Mouse (Mus musculus): Measurements from ENCODE around the gene Cep162. TPM values are rescaled to one million over a fixed set of nuclear protein-coding genes. Genes with fewer than 3 reads are reported as not detected.

Gene Cep162
- polyA plus RNA-seq, 1 experiment, result 0.64 TPM

- H3K4me3 ChIP-seq (replicated peaks), result no peak overlapping the region
- peaks cover 18% of the 10 kb centered on the region for H3K4me1 ChIP-seq
- no peaks in the 10 kb centered on the region for H3K27me3 ChIP-seq (replicated peaks)
- H3K9me3 ChIP-seq, result no peaks in the 10 kb centered on the region
- H3K36me3 ChIP-seq (replicated peaks; ENCODE audit: low read length), result peaks cover 78% of the 10 kb centered on the region
- TF ChIP-seq FLI1 (IDR thresholded peaks at IDR 0.05; ENCODE audit: low read length) (no peak), GATA1 (IDR thresholded peaks at IDR 0.05; ENCODE audit: borderline replicate concordance, low read length) (no peak)
Measured at GRCm38 (mm10) chr9:87200919-87201318, 54.4 kb downstream of the Cep162 start.

- H3K36me3 ChIP-seq (replicated peaks; ENCODE audit: low read length), result peaks cover 79% of the 10 kb centered on the region
- H3K4me3 ChIP-seq (replicated peaks), result no peak overlapping the region
- H3K9me3 ChIP-seq, result no peaks in the 10 kb centered on the region
- no peaks in the 10 kb centered on the region for H3K27me3 ChIP-seq (replicated peaks)
- H3K4me1 ChIP-seq, result peaks cover 18% of the 10 kb centered on the region
- TF ChIP-seq GATA1 (IDR thresholded peaks at IDR 0.05; ENCODE audit: borderline replicate concordance, low read length) (no peak), FLI1 (IDR thresholded peaks at IDR 0.05; ENCODE audit: low read length) (no peak)
Measured at GRCm38 (mm10) chr9:87200426-87200825, 54.9 kb downstream of the Cep162 start.

GRCm38 (mm10) chr9:87198036-87198435 lies 57.3 kb downstream of the Cep162 start:
- peaks cover 15% of the 10 kb centered on the region for H3K4me1 ChIP-seq
- H3K9me3 ChIP-seq, result peaks cover 4% of the 10 kb centered on the region

GRCm38 (mm10) chr9:87197277-87197676 lies 58.1 kb downstream of the Cep162 start:
- no peak for TF ChIP-seq FLI1 (IDR thresholded peaks at IDR 0.05; ENCODE audit: low read length)
- no peak for TF ChIP-seq GATA1 (IDR thresholded peaks at IDR 0.05; ENCODE audit: borderline replicate concordance, low read length)
- Histone ChIP-seq H3K27me3 (replicated peaks) (no peaks in the 10 kb centered on the region), H3K9me3 (peaks cover 12% of the 10 kb centered on the region), H3K4me3 (replicated peaks) (no peak overlapping the region), H3K4me1 (peaks cover 13% of the 10 kb centered on the region; the same call in 1 of the 2 replicates), H3K36me3 (replicated peaks; ENCODE audit: low read length) (peaks cover 84% of the 10 kb centered on the region)

More at GRCm38 (mm10) chr9:87198036-87198435, 57.3 kb downstream of the Cep162 start:
- no peak overlapping the region for H3K4me3 ChIP-seq (replicated peaks)
- TF ChIP-seq FLI1 (IDR thresholded peaks at IDR 0.05; ENCODE audit: low read length) (no peak), GATA1 (IDR thresholded peaks at IDR 0.05; ENCODE audit: borderline replicate concordance, low read length) (no peak)
- peaks cover 84% of the 10 kb centered on the region for H3K36me3 ChIP-seq (replicated peaks; ENCODE audit: low read length)
- no peaks in the 10 kb centered on the region for H3K27me3 ChIP-seq (replicated peaks)

- no peak overlapping the region for H3K4me3 ChIP-seq (replicated peaks)
- H3K27me3 ChIP-seq (replicated peaks), result no peaks in the 10 kb centered on the region
- peaks cover 8% of the 10 kb centered on the region; the same call in 1 of the 2 replicates for H3K4me1 ChIP-seq
- no peak for TF ChIP-seq GATA1 (IDR thresholded peaks at IDR 0.05; ENCODE audit: borderline replicate concordance, low read length)
- no peak for TF ChIP-seq FLI1 (IDR thresholded peaks at IDR 0.05; ENCODE audit: low read length)
- H3K36me3 ChIP-seq (replicated peaks; ENCODE audit: low read length), result peaks cover 83% of the 10 kb centered on the region
- peaks cover 33% of the 10 kb centered on the region for H3K9me3 ChIP-seq
Measured at GRCm38 (mm10) chr9:87193721-87194120, 61.6 kb downstream of the Cep162 start.

GRCm38 (mm10) chr9:87187336-87187735 lies 68.0 kb downstream of the Cep162 start:
- peaks cover 28% of the 10 kb centered on the region for H3K9me3 ChIP-seq
- no peak for TF ChIP-seq FLI1 (IDR thresholded peaks at IDR 0.05; ENCODE audit: low read length)
- no peak for TF ChIP-seq GATA1 (IDR thresholded peaks at IDR 0.05; ENCODE audit: borderline replicate concordance, low read length)
- no peaks in the 10 kb centered on the region for H3K4me1 ChIP-seq
- H3K36me3 ChIP-seq (replicated peaks; ENCODE audit: low read length), result peaks cover 27% of the 10 kb centered on the region
- H3K27me3 ChIP-seq (replicated peaks), result peaks cover 7% of the 10 kb centered on the region
- H3K4me3 ChIP-seq (replicated peaks), result no peak overlapping the region

GRCm38 (mm10) chr9:87182231-87182630 lies 73.1 kb downstream of the Cep162 start:
- Histone ChIP-seq H3K4me1 (peaks cover 27% of the 10 kb centered on the region), H3K36me3 (replicated peaks; ENCODE audit: low read length) (no peaks in the 10 kb centered on the region), H3K27me3 (replicated peaks) (peaks cover 10% of the 10 kb centered on the region), H3K9me3 (peaks cover 6% of the 10 kb centered on the region; the same call in 1 of the 2 replicates), H3K4me3 (replicated peaks) (no peak overlapping the region)
- TF ChIP-seq GATA1 (IDR thresholded peaks at IDR 0.05; ENCODE audit: borderline replicate concordance, low read length), result no peak
- TF ChIP-seq FLI1 (IDR thresholded peaks at IDR 0.05; ENCODE audit: low read length), result no peak

GRCm38 (mm10) chr9:87178534-87178933 lies 76.8 kb downstream of the Cep162 start:
- Histone ChIP-seq H3K36me3 (replicated peaks; ENCODE audit: low read length) (no peaks in the 10 kb centered on the region), H3K27me3 (replicated peaks) (peaks cover 10% of the 10 kb centered on the region), H3K9me3 (peaks cover 3% of the 10 kb centered on the region; the same call in 1 of the 2 replicates), H3K4me1 (peaks cover 31% of the 10 kb centered on the region), H3K4me3 (replicated peaks) (no peak overlapping the region)
- TF ChIP-seq GATA1 (IDR thresholded peaks at IDR 0.05; ENCODE audit: borderline replicate concordance, low read length) (no peak), FLI1 (IDR thresholded peaks at IDR 0.05; ENCODE audit: low read length) (no peak)

GRCm38 (mm10) chr9:87171517-87171916 lies 83.8 kb downstream of the Cep162 start:
- Histone ChIP-seq H3K27me3 (replicated peaks) (peaks cover 11% of the 10 kb centered on the region), H3K4me1 (no peaks in the 10 kb centered on the region), H3K9me3 (0 out of 2 replicates have a peak, but pooled peaks cover 4% of the 10 kb centered on the region), H3K36me3 (replicated peaks; ENCODE audit: low read length) (no peaks in the 10 kb centered on the region), H3K4me3 (replicated peaks) (no peak overlapping the region)
- TF ChIP-seq GATA1 (IDR thresholded peaks at IDR 0.05; ENCODE audit: borderline replicate concordance, low read length) (no peak), FLI1 (IDR thresholded peaks at IDR 0.05; ENCODE audit: low read length) (no peak)

GRCm38 (mm10) chr9:87170891-87171290 lies 84.4 kb downstream of the Cep162 start:
- Histone ChIP-seq H3K4me1 (no peaks in the 10 kb centered on the region), H3K36me3 (replicated peaks; ENCODE audit: low read length) (no peaks in the 10 kb centered on the region)
- TF ChIP-seq GATA1 (IDR thresholded peaks at IDR 0.05; ENCODE audit: borderline replicate concordance, low read length), result no peak
- no peak for TF ChIP-seq FLI1 (IDR thresholded peaks at IDR 0.05; ENCODE audit: low read length)

More at GRCm38 (mm10) chr9:87170891-87171290, 84.4 kb downstream of the Cep162 start:
- H3K9me3 ChIP-seq, result 0 out of 2 replicates have a peak, but pooled peaks cover 4% of the 10 kb centered on the region
- H3K4me3 ChIP-seq (replicated peaks), result no peak overlapping the region
- H3K27me3 ChIP-seq (replicated peaks), result peaks cover 11% of the 10 kb centered on the region

All from megakaryocyte, embryonic 14.5 days (primary cell).